9 mouse cellular contexts compared by ENCODE assay signal in genomic region chr10:59710246-59710645, GRCm38 (mm10). TPM values are rescaled to one million over a fixed set of nuclear protein-coding genes. Genes with fewer than 3 reads are reported as not detected.
DNase-seq lines count a peak whose midpoint lies in the region; ATAC-seq and TF ChIP-seq lines count a peak whose summit lies in the region.
"Had no signal": no experiment of that assay in that cellular context is flagged by ENCODE, and none has a peak within 500 bp of the region (broad histone marks: within the 10 kb centered on the region; RNA-seq: fewer than 3 reads in every experiment).

No protein-coding gene starts in this region.

- H3K27me3 ChIP-seq in hindbrain, postnatal 0 days (ENCODE audit: insufficient read depth, low read length) = no peaks in the 10 kb centered on the region
- no peaks in the 10 kb centered on the region for H3K27me3 ChIP-seq in hindbrain, embryonic 10.5 days (ENCODE audit: insufficient read depth, poor library complexity, severe bottlenecking)
- no peaks in the 10 kb centered on the region for H3K27me3 ChIP-seq in Patski

- no peak overlapping the region for H3K4me3 ChIP-seq in hindbrain, postnatal 0 days (ENCODE audit: low read length)
- no peak overlapping the region for H3K4me3 ChIP-seq in hindbrain, embryonic 10.5 days

- no peak overlapping the region for H3K9ac ChIP-seq in hindbrain, postnatal 0 days (replicated peaks; ENCODE audit: low read length)

- H3K36me3 ChIP-seq in hindbrain, postnatal 0 days (ENCODE audit: insufficient read depth, low read length) = no peaks in the 10 kb centered on the region
- peaks cover 25% of the 10 kb centered on the region for H3K36me3 ChIP-seq in hindbrain, embryonic 10.5 days

- DNase-seq in hindbrain, postnatal 0 days (ENCODE audit: low spot score) = peak; percentile 31
- no peak for DNase-seq in hindbrain, embryonic 10.5 days (ENCODE audit: low spot score)
- DNase-seq in 416B (ENCODE audit: low read depth) (peak; percentile 58), Patski (ENCODE audit: low read depth, low spot score) (no peak), adipocyte (ENCODE audit: low spot score) (no peak)
- no peak for DNase-seq in cerebellum, postnatal 36 days
- DNase-seq in kidney, adult 11 months = no peak
- DNase-seq: heart, postnatal 4 days had no signal

- H3K4me2 ChIP-seq in hindbrain, postnatal 0 days (ENCODE audit: low read depth, low read length) = no peak overlapping the region

- POLR2A ChIA-PET in Patski (lab: Charles Lee) = no interaction called here

- in situ Hi-C loops in Patski (cut with MboI; ENCODE audit: low pct_unique_long_range_greater_than_20kb) = no loop called here

- H3K27ac ChIP-seq in hindbrain, postnatal 0 days = no peak overlapping the region
- no peak overlapping the region for H3K27ac ChIP-seq in hindbrain, embryonic 10.5 days

- H3K4me1 ChIP-seq in hindbrain, postnatal 0 days (ENCODE audit: insufficient read depth, low read length) = peaks cover 4% of the 10 kb centered on the region; the same call in 1 of the 2 replicates
- H3K4me1 ChIP-seq in hindbrain, embryonic 10.5 days (replicated peaks) = no peaks in the 10 kb centered on the region

- no peak for ATAC-seq in hindbrain, postnatal 0 days
- ATAC-seq in Patski = no peak
- peak; percentile 70 for ATAC-seq in megakaryocyte-erythroid progenitor cell, adult 5-6 weeks (replicated peaks; ENCODE audit: low FRiP score, low TSS enrichment, poor library complexity, severe bottlenecking)

- CTCF ChIA-PET in Patski (lab: Charles Lee) = interaction anchor here (1.2 kb wide), 1 partner anchor 14 kb away, joined by 3 read pairs; no protein-coding TSS in a partner anchor

- TF ChIP-seq CTCF in hindbrain, postnatal 0 days (IDR thresholded peaks at IDR 0.05; ENCODE audit: low read depth) = peak; percentile 55
- peak; percentile 62 for TF ChIP-seq CTCF in Patski (IDR thresholded peaks at IDR 0.05)

- WGBS in hindbrain, postnatal 0 days = 96% methylated on average over 1 of the region's 1 CpGs
- WGBS in hindbrain, embryonic 10.5 days = 87% methylated on average over 1 of the region's 1 CpGs

- no peaks in the 10 kb centered on the region for H3K9me3 ChIP-seq in hindbrain, postnatal 0 days (ENCODE audit: low read length)
- peaks cover 4% of the 10 kb centered on the region; the same call in 1 of the 2 replicates for H3K9me3 ChIP-seq in hindbrain, embryonic 10.5 days

RNA-seq across cellular contexts. Expression of gene Micu1, which starts 8.0 kb away (rescaled TPM):
- total RNA-seq in hindbrain, postnatal 0 days (2014; rRNA removed) = 67.5 and 73.4 TPM in 2 replicates
- 74.9 and 75.2 TPM in 2 replicates for polyA plus RNA-seq in hindbrain, postnatal 0 days (2015; fragmentation: Nextera tagmentation; extraction: Ambion mirVana)
- polyA plus RNA-seq in hindbrain, embryonic 10.5 days (2016; fragmentation: Nextera tagmentation; extraction: Ambion mirVana) = 57.0 and 63.9 TPM in 2 replicates
- polyA plus RNA-seq in Patski (2021) = 52.4 TPM
- 23.9 and 26.3 TPM in 2 replicates for total RNA-seq in megakaryocyte-erythroid progenitor cell, adult 5-6 weeks (2014; fragmentation: Nextera tagmentation)
- 25.9 and 26.5 TPM in 2 replicates for total RNA-seq in megakaryocyte-erythroid progenitor cell, adult 5-6 weeks (2017)

Comparison
In these comparisons a context has a peak if more than half of its experiments do, and no peak if none do; other contexts are left out.
1. DNase-seq: peak in hindbrain, postnatal 0 days (single experiment) and 416B (single experiment); none in hindbrain, embryonic 10.5 days (single experiment), Patski (single experiment), cerebellum, postnatal 36 days (0 of 2), adipocyte (single experiment) and kidney, adult 11 months (single experiment).